Mouse (Mus musculus): Measurements from ENCODE around the gene Olfr541. TPM values are rescaled to one million over a fixed set of nuclear protein-coding genes. Genes with fewer than 3 reads are reported as not detected.

Olfr541 gene
- not detected for polyA plus RNA-seq (2017; shearing (Covaris generic))

DNA sequence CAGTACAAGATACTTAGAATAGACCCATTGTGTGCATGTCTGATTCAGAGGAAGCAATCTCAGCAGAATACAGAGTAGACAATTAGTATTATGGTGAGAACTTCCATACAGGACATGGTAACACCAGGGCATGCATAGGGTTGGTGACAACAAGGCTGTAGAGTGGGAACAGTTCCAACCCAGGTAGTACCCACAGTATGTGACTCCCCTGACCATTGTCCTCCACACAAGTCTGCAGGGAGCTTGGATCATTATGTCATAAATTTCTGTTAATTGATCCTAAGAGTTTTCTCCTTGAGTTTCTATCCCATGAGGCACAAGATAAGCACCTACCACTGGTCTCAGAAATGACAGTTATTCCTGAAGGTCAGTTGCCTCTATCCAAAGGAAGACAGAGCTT is at the start of gene Olfr541:
Olfr541 (plus strand) TSS at position 301 of the 400 bp plus-strand sequence.

DNA sequence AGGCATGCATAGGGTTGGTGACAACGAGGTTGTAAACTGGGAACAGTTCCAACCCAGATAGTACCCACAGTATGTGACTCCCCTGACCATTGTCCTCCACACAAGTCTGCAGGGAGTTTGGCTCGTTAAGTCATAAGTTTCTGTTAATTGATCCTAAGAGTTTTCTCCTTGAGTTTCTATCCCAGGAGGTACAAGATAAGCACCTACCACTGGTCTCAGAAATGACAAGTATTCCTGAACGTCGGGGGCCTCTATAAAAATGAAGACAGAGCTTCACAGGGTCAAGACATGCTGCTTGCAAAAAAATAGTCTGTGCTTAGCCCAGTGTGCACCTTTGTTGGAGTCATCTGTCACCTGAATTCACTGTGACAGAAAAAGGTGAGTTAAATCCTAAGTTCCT is 37.4 kb upstream of the Olfr541 start, which contains the start of gene Olfr539:
Olfr539 (plus strand) TSS at position 301 of the 400 bp plus-strand sequence.

DNA sequence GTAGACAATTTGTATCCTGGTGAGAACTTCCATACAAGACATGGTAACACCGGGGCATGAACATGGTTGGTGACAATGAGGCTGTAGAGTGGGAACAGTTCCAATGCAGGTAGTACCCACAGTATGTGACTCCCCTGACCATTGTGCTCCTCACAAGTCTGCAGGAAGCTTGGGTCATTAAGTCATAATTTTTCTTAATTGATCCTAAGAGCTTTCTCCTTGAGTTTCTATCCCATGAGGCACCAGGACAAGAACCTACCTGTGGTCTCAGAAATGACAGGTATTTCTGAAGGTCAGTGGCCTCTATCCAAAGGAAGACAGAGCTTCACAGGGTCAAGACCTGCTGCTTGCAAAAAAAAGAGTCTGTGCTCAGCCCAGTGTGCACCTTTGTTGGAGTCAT is 15.4 kb upstream of the Olfr541 start, which contains the start of gene Olfr45:
Olfr45 (plus strand) TSS at position 301 of the 400 bp plus-strand sequence.

Other genes starting within 250 kb of the Olfr541 start
- gene Olfr533, start 233.9 kb upstream of the Olfr541 start, polyA plus RNA-seq (2017; shearing (Covaris generic)) = not detected
- gene Olfr535, start 213.1 kb upstream of the Olfr541 start, polyA plus RNA-seq (2017; shearing (Covaris generic)) = not detected
- not detected for gene Olfr536, start 189.9 kb upstream of the Olfr541 start, polyA plus RNA-seq (2017; shearing (Covaris generic))
- gene Olfr538, start 129.4 kb upstream of the Olfr541 start, polyA plus RNA-seq (2017; shearing (Covaris generic)) = not detected
- gene Olfr46, start 96.0 kb upstream of the Olfr541 start, polyA plus RNA-seq (2017; shearing (Covaris generic)) = not detected
- gene Olfr61, start 68.3 kb upstream of the Olfr541 start, polyA plus RNA-seq (2017; shearing (Covaris generic)) = not detected
- not detected for gene Olfr53, start 50.8 kb upstream of the Olfr541 start, polyA plus RNA-seq (2017; shearing (Covaris generic))
- not detected for gene Olfr539, start 37.3 kb upstream of the Olfr541 start, polyA plus RNA-seq (2017; shearing (Covaris generic))
- gene Olfr45, start 15.3 kb upstream of the Olfr541 start, polyA plus RNA-seq (2017; shearing (Covaris generic)) = 0.09 TPM
- gene Cyp2e1, start 66.5 kb downstream of the Olfr541 start, polyA plus RNA-seq (2017; shearing (Covaris generic)) = not detected
- gene Syce1, start 90.6 kb downstream of the Olfr541 start, polyA plus RNA-seq (2017; shearing (Covaris generic)) = 0.18 TPM
- 0.23 TPM for gene Zfp941, start 124.9 kb downstream of the Olfr541 start, polyA plus RNA-seq (2017; shearing (Covaris generic))
- gene Urah, start 137.8 kb downstream of the Olfr541 start, polyA plus RNA-seq (2017; shearing (Covaris generic)) = not detected
- not detected for gene Scgb1c1, start 148.3 kb downstream of the Olfr541 start, polyA plus RNA-seq (2017; shearing (Covaris generic))
- not detected for gene Odf3, start 150.5 kb downstream of the Olfr541 start, polyA plus RNA-seq (2017; shearing (Covaris generic))
- gene Gm45785, start 159.1 kb downstream of the Olfr541 start, polyA plus RNA-seq (2017; shearing (Covaris generic)) = not detected
- gene Ric8a, start 159.7 kb downstream of the Olfr541 start, polyA plus RNA-seq (2017; shearing (Covaris generic)) = 138 TPM
- 52.1 TPM for gene Bet1l, start 160.3 kb downstream of the Olfr541 start, polyA plus RNA-seq (2017; shearing (Covaris generic))
- gene Psmd13, start 184.7 kb downstream of the Olfr541 start, polyA plus RNA-seq (2017; shearing (Covaris generic)) = 226 TPM
- gene Sirt3, start 185.0 kb downstream of the Olfr541 start, polyA plus RNA-seq (2017; shearing (Covaris generic)) = 10.2 TPM
- gene Cox8b, start 203.2 kb downstream of the Olfr541 start, polyA plus RNA-seq (2017; shearing (Covaris generic)) = not detected
- gene Nlrp6, start 223.6 kb downstream of the Olfr541 start, polyA plus RNA-seq (2017; shearing (Covaris generic)) = not detected
- 39.5 TPM for gene Pgghg, start 244.1 kb downstream of the Olfr541 start, polyA plus RNA-seq (2017; shearing (Covaris generic))

All from activated CD4-positive, CD25-positive, alpha-beta regulatory T cell, adult 9 weeks (primary cell).